Mouse (Mus musculus): ENCODE data around the gene Por. TPM values are rescaled to one million over a fixed set of nuclear protein-coding genes. Genes with fewer than 3 reads are reported as not detected.

Gene Por
- polyA plus RNA-seq, 1 experiment from 2014 or later = 97.3 TPM

DNA sequence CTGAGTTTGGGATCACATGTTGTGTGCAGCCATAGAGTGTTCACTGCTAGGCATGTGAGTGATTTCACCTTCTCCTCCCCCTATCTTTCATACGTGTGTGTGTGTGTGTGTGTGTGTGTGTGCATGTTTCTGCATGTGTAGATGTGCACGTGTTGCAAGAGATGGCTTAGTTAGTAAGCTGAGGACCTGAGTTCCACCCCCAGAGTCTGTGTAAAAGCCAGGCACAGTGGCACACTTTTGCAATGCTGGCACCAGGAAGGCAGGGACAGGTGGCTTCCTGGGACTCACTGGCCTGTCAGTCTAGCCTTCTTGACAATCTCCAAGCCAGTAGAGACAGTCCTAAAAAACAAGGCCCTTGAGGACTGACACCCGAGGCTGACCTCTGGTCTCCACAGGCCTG is 95.1 kb downstream of the Por start:
- Histone ChIP-seq H3K27me3 (replicated peaks; ENCODE audit: low read depth, poor library complexity, severe bottlenecking) (no peaks in the 10 kb centered on the region; the same call in 1 of the 2 replicates), H3K9me3 (no peaks in the 10 kb centered on the region), H3K4me1 (no peaks in the 10 kb centered on the region), H3K36me3 (replicated peaks) (no peaks in the 10 kb centered on the region), H3K4me3 (no peak overlapping the region), H3K27ac (replicated peaks) (no peak overlapping the region)
- no peak for DNase-seq (ENCODE audit: low spot score)
- 69% methylated on average over 3 of the region's 3 CpGs for WGBS

DNA sequence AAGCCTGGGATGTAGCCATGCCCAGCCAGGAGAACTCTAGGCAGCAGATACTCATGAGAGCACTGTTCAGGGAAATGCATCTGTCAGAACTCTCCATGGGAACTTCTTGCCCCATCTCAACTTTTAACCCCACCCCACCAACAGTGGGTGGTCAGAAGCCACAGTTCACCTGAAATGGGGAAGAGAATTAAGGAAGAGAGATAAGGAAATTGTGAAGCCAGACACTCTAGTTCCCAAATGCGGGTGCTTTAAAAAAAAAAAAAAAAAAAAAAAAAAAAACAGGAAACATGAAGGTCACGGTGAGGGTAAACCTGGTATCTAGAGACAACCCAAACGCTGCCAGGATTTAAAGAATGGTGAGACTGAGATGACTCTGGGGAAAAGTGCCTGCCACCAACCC is 102.7 kb downstream of the Por start:
- no peak for DNase-seq (ENCODE audit: low spot score)
- Histone ChIP-seq H3K4me1 (peaks cover 7% of the 10 kb centered on the region), H3K36me3 (replicated peaks) (no peaks in the 10 kb centered on the region), H3K27me3 (replicated peaks; ENCODE audit: low read depth, poor library complexity, severe bottlenecking) (0 out of 2 replicates have a peak, but pooled peaks cover 5% of the 10 kb centered on the region), H3K27ac (replicated peaks) (no peak overlapping the region), H3K9me3 (no peaks in the 10 kb centered on the region), H3K4me3 (no peak overlapping the region)
- 53% methylated on average over 3 of the region's 3 CpGs for WGBS

GRCm38 (mm10) chr5:135776546-135776945 is 106.7 kb downstream of the Por start:
- Histone ChIP-seq H3K9me3 (no peaks in the 10 kb centered on the region), H3K27me3 (replicated peaks; ENCODE audit: low read depth, poor library complexity, severe bottlenecking) (0 out of 2 replicates have a peak, but pooled peaks cover 5% of the 10 kb centered on the region), H3K4me3 (no peak overlapping the region), H3K4me1 (peaks cover 34% of the 10 kb centered on the region), H3K36me3 (replicated peaks) (peaks cover 17% of the 10 kb centered on the region), H3K27ac (replicated peaks) (no peak overlapping the region)
- 77% methylated on average over 4 of the region's 4 CpGs for WGBS
- no peak for DNase-seq (ENCODE audit: low spot score)

DNA sequence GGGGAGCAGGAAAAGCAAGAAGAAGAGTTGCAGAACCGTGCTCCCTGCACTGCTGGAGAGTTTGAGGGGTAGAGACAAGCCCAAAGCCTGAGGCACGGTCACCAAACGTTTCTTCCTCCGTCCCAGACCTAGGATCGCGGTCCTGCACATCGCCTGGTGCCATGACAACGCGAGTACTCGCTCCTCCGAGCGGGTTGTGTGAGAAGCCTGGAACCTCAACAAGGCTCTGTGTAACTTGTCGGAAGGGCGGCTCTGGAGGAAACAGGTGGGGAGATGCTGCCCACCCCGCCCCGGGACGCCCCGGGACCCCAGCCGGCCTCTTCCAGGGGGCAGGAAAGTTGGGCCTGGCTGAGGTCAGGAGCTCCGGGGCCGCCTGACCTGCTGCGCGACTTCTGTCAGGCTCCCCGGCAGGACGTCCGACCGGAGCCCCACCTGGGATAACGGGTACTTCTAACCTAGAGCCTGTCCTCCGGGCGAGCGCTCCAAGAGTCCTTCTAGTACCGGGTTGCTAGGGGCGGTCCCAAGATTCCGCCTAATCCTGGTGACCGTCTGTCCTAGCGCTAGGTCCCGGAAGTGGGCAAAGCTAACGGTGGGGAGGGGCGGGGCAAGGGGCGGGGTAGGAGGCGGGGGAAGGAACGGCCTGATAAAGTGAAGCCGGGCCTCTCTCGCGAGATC is 108.1 kb downstream of the Por start, which contains the start of gene Styxl1:
Gene Styxl1, minus strand, starts transcription at position 590 of the 675 bp plus-strand sequence.
- H3K4me1 ChIP-seq = peaks cover 34% of the 10 kb centered on the region
- peak within 1 kb of the TSS; percentile 93 for H3K4me3 ChIP-seq
- H3K27ac ChIP-seq (replicated peaks) = peak within 1 kb of the TSS; percentile 96
- no peaks in the 10 kb centered on the region for H3K9me3 ChIP-seq
- under 1% methylated on average over 45 of the region's 45 CpGs for WGBS
- 0 out of 2 replicates have a peak, but pooled peaks cover 5% of the 10 kb centered on the region for H3K27me3 ChIP-seq (replicated peaks; ENCODE audit: low read depth, poor library complexity, severe bottlenecking)
- H3K36me3 ChIP-seq (replicated peaks) = peaks cover 31% of the 10 kb centered on the region
- DNase-seq (ENCODE audit: low spot score) = no peak

DNA sequence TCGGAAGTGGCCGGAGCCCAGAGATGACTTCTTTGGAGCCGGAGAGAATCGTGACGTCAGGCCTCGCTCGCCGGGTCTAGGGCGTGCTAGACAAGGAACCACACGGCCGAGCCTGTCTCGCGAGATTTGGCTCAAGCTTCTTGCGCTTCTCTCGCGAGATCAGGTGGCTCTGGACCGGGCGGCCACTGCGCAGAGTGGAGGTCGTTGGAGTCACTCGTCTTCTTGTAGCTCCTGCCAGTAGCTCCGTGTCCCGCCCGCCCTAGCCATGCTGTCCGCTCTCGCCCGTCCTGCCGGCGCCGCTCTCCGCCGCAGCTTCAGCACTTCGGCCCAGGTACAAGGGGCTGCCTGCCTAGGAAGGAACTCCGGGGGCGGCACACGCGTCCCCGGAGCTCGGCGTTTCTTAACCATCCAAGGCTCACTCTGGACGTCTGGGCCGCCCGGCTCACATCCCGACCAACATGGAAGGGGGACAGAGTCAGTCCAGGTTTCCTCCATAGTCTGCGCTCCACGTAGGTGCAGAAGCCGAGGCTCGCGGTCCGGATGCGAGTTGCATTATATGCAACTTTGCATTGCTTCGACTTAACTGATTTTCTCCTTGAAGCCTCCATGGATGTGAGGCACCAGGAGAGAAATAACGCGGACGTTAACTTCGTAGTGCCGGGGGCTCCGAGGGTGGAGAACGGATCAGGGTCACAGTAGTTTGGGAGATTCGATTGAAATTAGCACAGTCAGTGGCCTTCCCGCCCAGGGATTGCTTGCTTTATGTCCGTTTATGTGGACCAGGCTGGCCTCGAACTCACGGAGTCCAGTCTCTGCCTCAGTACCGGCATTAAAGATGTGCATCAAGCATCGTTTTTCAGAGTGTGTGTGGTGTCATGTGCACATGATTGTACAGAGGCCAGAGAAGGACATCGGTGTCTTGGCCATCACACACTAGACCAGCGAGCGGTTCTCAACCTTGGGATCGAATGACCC is 108.9 kb downstream of the Por start, which contains the start of gene Mdh2:
Gene Mdh2, plus strand, starts transcription at position 10 of the 975 bp plus-strand sequence.
- peak; percentile 100 for DNase-seq (ENCODE audit: low spot score)
- H3K4me3 ChIP-seq = peak within 1 kb of the TSS; percentile 93
- 0 out of 2 replicates have a peak, but pooled peaks cover 5% of the 10 kb centered on the region for H3K27me3 ChIP-seq (replicated peaks; ENCODE audit: low read depth, poor library complexity, severe bottlenecking)
- 1% methylated on average over 70 of the region's 70 CpGs for WGBS
- peaks cover 34% of the 10 kb centered on the region for H3K4me1 ChIP-seq
- H3K36me3 ChIP-seq (replicated peaks) = peaks cover 40% of the 10 kb centered on the region
- H3K27ac ChIP-seq (replicated peaks) = peak within 1 kb of the TSS; percentile 96
- no peaks in the 10 kb centered on the region for H3K9me3 ChIP-seq

GRCm38 (mm10) chr5:135780331-135780730 is 110.5 kb downstream of the Por start:
- no peak for DNase-seq (ENCODE audit: low spot score)
- Histone ChIP-seq H3K4me1 (peaks cover 34% of the 10 kb centered on the region), H3K4me3 (peak overlapping the region; percentile 93), H3K36me3 (replicated peaks) (peaks cover 55% of the 10 kb centered on the region), H3K27me3 (replicated peaks; ENCODE audit: low read depth, poor library complexity, severe bottlenecking) (0 out of 2 replicates have a peak, but pooled peaks cover 5% of the 10 kb centered on the region), H3K9me3 (no peaks in the 10 kb centered on the region), H3K27ac (replicated peaks) (no peak overlapping the region)
- 89% methylated on average over 8 of the region's 8 CpGs for WGBS

DNA sequence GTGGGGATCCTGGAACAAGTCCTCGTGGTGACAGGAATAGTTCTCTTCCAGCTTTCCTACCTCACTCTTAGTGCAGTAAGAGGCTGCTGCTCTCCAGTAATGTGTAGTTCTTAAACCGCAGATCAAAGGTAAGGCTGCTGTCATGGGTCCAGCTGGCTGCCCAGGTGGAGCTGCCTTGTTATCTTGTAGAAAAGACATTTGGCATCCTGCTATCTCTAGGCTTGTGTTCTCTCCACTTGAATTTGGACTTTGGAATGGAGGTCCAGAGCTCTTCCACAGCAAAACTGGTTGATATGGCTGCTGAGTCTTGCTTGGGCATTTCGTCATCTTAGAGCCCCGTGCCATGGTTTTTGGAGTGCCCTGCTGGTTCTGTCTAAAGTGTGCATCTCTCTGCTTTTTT is 113.1 kb downstream of the Por start:
- Histone ChIP-seq H3K9me3 (no peaks in the 10 kb centered on the region), H3K36me3 (replicated peaks) (peaks cover 81% of the 10 kb centered on the region)
- 95% methylated on average over 4 of the region's 4 CpGs for WGBS

More for the DNA sequence above, 113.1 kb downstream of the Por start:
- no peaks in the 10 kb centered on the region for H3K27me3 ChIP-seq (replicated peaks; ENCODE audit: low read depth, poor library complexity, severe bottlenecking)
- no peak overlapping the region for H3K27ac ChIP-seq (replicated peaks)
- DNase-seq (ENCODE audit: low spot score) = no peak
- no peak overlapping the region for H3K4me3 ChIP-seq
- H3K4me1 ChIP-seq = peaks cover 24% of the 10 kb centered on the region

Small RNA genes within 50 kb of the gene (microRNA-seq; reads per million reads assigned to microRNA genes)
- not detected for gene Mir7034

Other genes starting within 250 kb of the Por start
- 64.6 and 66.1 TPM in 2 replicates for gene Hip1, start 124.9 kb upstream of the Por start, polyA plus RNA-seq (2016; fragmentation: Nextera tagmentation; extraction: Ambion mirVana)
- not detected in 2 replicates for gene Ccl26, start 106.5 kb upstream of the Por start, polyA plus RNA-seq (2016; fragmentation: Nextera tagmentation; extraction: Ambion mirVana)
- gene Ccl24, start 97.0 kb upstream of the Por start, polyA plus RNA-seq (2016; fragmentation: Nextera tagmentation; extraction: Ambion mirVana) = 0.75 and 0.86 TPM in 2 replicates
- gene Rhbdd2, start 37.4 kb upstream of the Por start, polyA plus RNA-seq (2016; fragmentation: Nextera tagmentation; extraction: Ambion mirVana) = 52.6 and 59.7 TPM in 2 replicates
- 54.7 and 59.3 TPM in 2 replicates for gene Tmem120a, start 74.4 kb downstream of the Por start, polyA plus RNA-seq (2016; fragmentation: Nextera tagmentation; extraction: Ambion mirVana)
- 0.30 and 0.31 TPM in 2 replicates for gene Styxl1, start 108.4 kb downstream of the Por start, polyA plus RNA-seq (2016; fragmentation: Nextera tagmentation; extraction: Ambion mirVana)
- gene Mdh2, start 108.4 kb downstream of the Por start, polyA plus RNA-seq (2016; fragmentation: Nextera tagmentation; extraction: Ambion mirVana) = 603 and 625 TPM in 2 replicates
- gene Srrm3, start 136.9 kb downstream of the Por start, polyA plus RNA-seq (2016; fragmentation: Nextera tagmentation; extraction: Ambion mirVana) = 4.9 and 5.3 TPM in 2 replicates
- gene Hspb1, start 217.9 kb downstream of the Por start, polyA plus RNA-seq (2016; fragmentation: Nextera tagmentation; extraction: Ambion mirVana) = 24.0 and 24.4 TPM in 2 replicates

Measured in embryonic facial prominence, embryonic 10.5 days (tissue).